Mouse (Mus musculus) adrenal gland, adult 8-10 months (tissue): ENCODE data around the gene Onecut1. TPM values are rescaled to one million over a fixed set of nuclear protein-coding genes. Genes with fewer than 3 reads are reported as not detected.

Experiments used
- DNase-seq: peaks from one replicate; pipeline ENCODE4 v3.0.0; 2022
- total RNA-seq, 4 experiments: library from RNA; stranded (reverse); gene quantifications; 2 replicates each; pipeline ENCODE4 v1.2.4; 2022

Gene Onecut1
- total RNA-seq, 4 experiments from 2014 or later: 0.11 TPM; not detected in 3

GRCm38 (mm10) chr9:74860461-74860860 lies 1.3 kb upstream of the Onecut1 start:
- DNase-seq: no peak

GRCm38 (mm10) chr9:74862096-74862780 lies 517 bp downstream of the Onecut1 start:
- DNase-seq: no peak

GRCm38 (mm10) chr9:74862783-74863654 lies 1.3 kb downstream of the Onecut1 start:
- no peak for DNase-seq

GRCm38 (mm10) chr9:74863655-74864443 lies 2.1 kb downstream of the Onecut1 start:
- DNase-seq: no peak

- DNase-seq: no peak
These were observed 2.8 kb downstream of the Onecut1 start for GRCm38 (mm10) chr9:74864471-74864870.

GRCm38 (mm10) chr9:74866596-74867313 lies 5.0 kb downstream of the Onecut1 start:
- DNase-seq: no peak

- DNase-seq: peak; percentile 21
These were observed 6.0 kb downstream of the Onecut1 start for GRCm38 (mm10) chr9:74867641-74868205.

GRCm38 (mm10) chr9:74868336-74868950 lies 6.7 kb downstream of the Onecut1 start:
- no peak for DNase-seq

GRCm38 (mm10) chr9:74870960-74871688 lies 9.4 kb downstream of the Onecut1 start:
- DNase-seq: peak; percentile 33

- no peak for DNase-seq
These were observed 14.6 kb downstream of the Onecut1 start for GRCm38 (mm10) chr9:74876328-74876727.

- no peak for DNase-seq
These were observed 16.0 kb downstream of the Onecut1 start for GRCm38 (mm10) chr9:74877709-74878108.

GRCm38 (mm10) chr9:74887866-74888265 lies 26.1 kb downstream of the Onecut1 start:
- no peak for DNase-seq

- DNase-seq: no peak
These were observed 35.0 kb downstream of the Onecut1 start for GRCm38 (mm10) chr9:74896742-74897141.

- DNase-seq: no peak
These were observed 35.8 kb downstream of the Onecut1 start for GRCm38 (mm10) chr9:74897375-74897982.

GRCm38 (mm10) chr9:74900141-74900540 lies 38.4 kb downstream of the Onecut1 start:
- no peak for DNase-seq

GRCm38 (mm10) chr9:74904866-74905508 lies 43.3 kb downstream of the Onecut1 start:
- DNase-seq: no peak

- DNase-seq: no peak
These were observed 45.2 kb downstream of the Onecut1 start for GRCm38 (mm10) chr9:74906951-74907350.

- peak; percentile 80 for DNase-seq
These were observed 47.5 kb downstream of the Onecut1 start for GRCm38 (mm10) chr9:74909245-74909644.

- no peak for DNase-seq
These were observed 48.6 kb downstream of the Onecut1 start for GRCm38 (mm10) chr9:74910226-74910759.
